Mouse (Mus musculus) lung, postnatal 0 days (tissue): ENCODE results near the gene Usp38.

Experiments
- CTCF ChIP-seq: IDR thresholded peaks from 2 replicates; pipeline ENCODE4 v1.5.1; 2016; ENCODE audit warnings: antibody characterized with exemption, mild to moderate bottlenecking
- EP300 ChIP-seq: IDR thresholded peaks from 2 replicates; pipeline ENCODE4 v1.6.1; 2016; ENCODE audit warnings: antibody characterized with exemption, mild to moderate bottlenecking, control low read depth

- TF ChIP-seq CTCF, result no peak
- no peak for TF ChIP-seq EP300
These were observed 44.6 kb downstream of the Usp38 start for GRCm38 (mm10) chr8:80970000-80970685.
